Mouse (Mus musculus) erythroblast, adult 5-6 weeks (primary cell): ENCODE data around the gene Gsc2. TPM values are rescaled to one million over a fixed set of nuclear protein-coding genes. Genes with fewer than 3 reads are reported as not detected.

ENCODE experiments used
- ATAC-seq: replicated peaks from 2 replicates; pipeline ENCODE4 v1.8.0; 2016; ENCODE audit warnings: moderate number of reproducible peaks, mild to moderate bottlenecking, moderate TSS enrichment, inconsistent platforms; ENCODE audit not compliant: poor library complexity, low FRiP score, severe bottlenecking
- total RNA-seq, 2 experiments: library from RNA; stranded (forward) in 1 of 2; stranded (reverse) in 1 of 2; fragments of 150-400 nt in 1 of 2; fragments of 200-764, 138-1000 nt in 1 of 2; gene quantifications; 2 replicates each; pipeline versions ENCODE4 v1.2.3 to v1.2.4; 2015 to 2017; ENCODE audit warnings: low replicate concordance in 2 of 2

Gene Gsc2
- total RNA-seq, 2 experiments from 2014 or later, result not detected

GRCm38 (mm10) chr16:17865770-17866169, 49.1 kb downstream of the Gsc2 start:
- ATAC-seq, result no peak

- ATAC-seq, result no peak
Observed at GRCm38 (mm10) chr16:17865293-17865692, 49.6 kb downstream of the Gsc2 start.

Other genes starting within 250 kb of the Gsc2 start
- gene Med15, start 182.2 kb downstream of the Gsc2 start, total RNA-seq (2015; ENCODE audit: low replicate concordance), result 15.5 and 30.0 TPM in 2 replicates
- 16.7 and 20.7 TPM in 2 replicates for gene Med15, start 182.2 kb downstream of the Gsc2 start, total RNA-seq (2017; ENCODE audit: low replicate concordance)
- 2.1 and 2.5 TPM in 2 replicates for gene Klhl22, start 155.4 kb downstream of the Gsc2 start, total RNA-seq (2015; ENCODE audit: low replicate concordance)
- 4.3 and 9.0 TPM in 2 replicates for gene Klhl22, start 155.4 kb downstream of the Gsc2 start, total RNA-seq (2017; ENCODE audit: low replicate concordance)
- gene Scarf2, start 117.8 kb downstream of the Gsc2 start, total RNA-seq (2015; ENCODE audit: low replicate concordance), result not detected in 2 replicates
- not detected in 2 replicates for gene Scarf2, start 117.8 kb downstream of the Gsc2 start, total RNA-seq (2017; ENCODE audit: low replicate concordance)
- gene B830017H08Rik, start 81.9 kb downstream of the Gsc2 start, total RNA-seq (2015; ENCODE audit: low replicate concordance), result not detected in 2 replicates
- not detected in 2 replicates for gene B830017H08Rik, start 81.9 kb downstream of the Gsc2 start, total RNA-seq (2017; ENCODE audit: low replicate concordance)
- 2.5 TPM in 1 of 2 replicates, not detected in the other for gene Car15, start 76.7 kb downstream of the Gsc2 start, total RNA-seq (2015; ENCODE audit: low replicate concordance)
- gene Car15, start 76.7 kb downstream of the Gsc2 start, total RNA-seq (2017; ENCODE audit: low replicate concordance), result 1.3 TPM in 1 of 2 replicates, not detected in the other
- 1.0 TPM in 1 of 2 replicates, not detected in the other for gene Gm20518, start 23.4 kb downstream of the Gsc2 start, total RNA-seq (2015; ENCODE audit: low replicate concordance)
- gene Gm20518, start 23.4 kb downstream of the Gsc2 start, total RNA-seq (2017; ENCODE audit: low replicate concordance), result 0.68 TPM in 1 of 2 replicates, not detected in the other
- gene Tssk1, start 20.8 kb downstream of the Gsc2 start, total RNA-seq (2015; ENCODE audit: low replicate concordance), result not detected in 2 replicates
- gene Tssk1, start 20.8 kb downstream of the Gsc2 start, total RNA-seq (2017; ENCODE audit: low replicate concordance), result not detected in 2 replicates
- 2.1 and 26.1 TPM in 2 replicates for gene Dgcr2, start 16.5 kb downstream of the Gsc2 start, total RNA-seq (2015; ENCODE audit: low replicate concordance)
- 11.6 and 13.8 TPM in 2 replicates for gene Dgcr2, start 16.5 kb downstream of the Gsc2 start, total RNA-seq (2017; ENCODE audit: low replicate concordance)
- not detected in 2 replicates for gene Tssk2, start 16.4 kb downstream of the Gsc2 start, total RNA-seq (2015; ENCODE audit: low replicate concordance)
- not detected in 2 replicates for gene Tssk2, start 16.4 kb downstream of the Gsc2 start, total RNA-seq (2017; ENCODE audit: low replicate concordance)
- gene Ess2, start 3.7 kb downstream of the Gsc2 start, total RNA-seq (2015; ENCODE audit: low replicate concordance), result 1.7 TPM in 1 of 2 replicates, not detected in the other
- 6.0 and 8.4 TPM in 2 replicates for gene Ess2, start 3.7 kb downstream of the Gsc2 start, total RNA-seq (2017; ENCODE audit: low replicate concordance)
- gene Slc25a1, start 13.2 kb upstream of the Gsc2 start, total RNA-seq (2015; ENCODE audit: low replicate concordance), result 5.4 and 6.9 TPM in 2 replicates
- 8.6 and 13.7 TPM in 2 replicates for gene Slc25a1, start 13.2 kb upstream of the Gsc2 start, total RNA-seq (2017; ENCODE audit: low replicate concordance)
- gene Vpreb2, start 65.4 kb upstream of the Gsc2 start, total RNA-seq (2015; ENCODE audit: low replicate concordance), result not detected in 2 replicates
- not detected in 2 replicates for gene Vpreb2, start 65.4 kb upstream of the Gsc2 start, total RNA-seq (2017; ENCODE audit: low replicate concordance)
- 0.96 and 7.9 TPM in 2 replicates for gene Dgcr6, start 137.8 kb upstream of the Gsc2 start, total RNA-seq (2015; ENCODE audit: low replicate concordance)
- gene Dgcr6, start 137.8 kb upstream of the Gsc2 start, total RNA-seq (2017; ENCODE audit: low replicate concordance), result 1.6 and 6.6 TPM in 2 replicates
- gene Prodh, start 175.1 kb upstream of the Gsc2 start, total RNA-seq (2015; ENCODE audit: low replicate concordance), result 3.3 and 6.3 TPM in 2 replicates
- gene Prodh, start 175.1 kb upstream of the Gsc2 start, total RNA-seq (2017; ENCODE audit: low replicate concordance), result 4.7 and 7.4 TPM in 2 replicates
- gene Rtn4r, start 212.6 kb upstream of the Gsc2 start, total RNA-seq (2015; ENCODE audit: low replicate concordance), result 0.42 and 0.96 TPM in 2 replicates
- not detected in 2 replicates for gene Rtn4r, start 212.6 kb upstream of the Gsc2 start, total RNA-seq (2017; ENCODE audit: low replicate concordance)